Mouse (Mus musculus) cortical plate, adult 2 months (tissue): Measurements from ENCODE around the gene Gm43517.

Experiments
- CTCF ChIP-seq: fragments of 200-500 bp; IDR thresholded peaks from 2 replicates; pipeline ENCODE4 v1.5.1; 2011; ENCODE audit warnings: mild to moderate bottlenecking, control low read depth, low read length; ENCODE audit not compliant: insufficient read depth; ENCODE audit errors: extremely low read depth
- POLR2A ChIP-seq: fragments of 200-500 bp; IDR thresholded peaks from 2 replicates; pipeline ENCODE4 v1.6.1; 2011; ENCODE audit warnings: mild to moderate bottlenecking, low read length, control low read depth; ENCODE audit not compliant: insufficient read depth; ENCODE audit errors: extremely low read depth

GRCm38 (mm10) chr12:49393639-49394038 lies 8.7 kb downstream of the Gm43517 start:
- TF ChIP-seq POLR2A (no peak), CTCF (no peak)
